Mouse (Mus musculus) kidney, adult 11 months (tissue): ENCODE data around the gene Itgb3.
A peak's percentile ranks its signal among the peaks of the same experiment; 100 is the strongest.
"Not testable (repeated sequence)": the region's sequence is repeated elsewhere in the genome, so short reads cannot be mapped to it uniquely, and the experiment has no call there.

ENCODE experiments used
- DNase-seq: peaks from one replicate; pipeline ENCODE4 v3.0.0; 2022

Itgb3 gene

GRCm38 (mm10) chr11:104607491-104608245 is at the start of gene Itgb3:
Gene Itgb3, plus strand, starts transcription at chr11:104608000.
- DNase-seq, result peak; percentile 30

GRCm38 (mm10) chr11:104558065-104558464 is 49.7 kb upstream of the Itgb3 start:
- no peak for DNase-seq

GRCm38 (mm10) chr11:104558651-104559403 is 49.0 kb upstream of the Itgb3 start:
- no peak for DNase-seq

GRCm38 (mm10) chr11:104560971-104561370 is 46.8 kb upstream of the Itgb3 start:
- no peak for DNase-seq

- DNase-seq, result no peak
Observed at GRCm38 (mm10) chr11:104563496-104563895, 44.3 kb upstream of the Itgb3 start.

GRCm38 (mm10) chr11:104565172-104565571 is 42.6 kb upstream of the Itgb3 start:
- no peak for DNase-seq

- DNase-seq, result no peak
Observed at GRCm38 (mm10) chr11:104566097-104566496, 41.7 kb upstream of the Itgb3 start.

GRCm38 (mm10) chr11:104566796-104567195 is 41.0 kb upstream of the Itgb3 start:
- no peak for DNase-seq

GRCm38 (mm10) chr11:104567736-104568135 is 40.1 kb upstream of the Itgb3 start:
- DNase-seq, result no peak

GRCm38 (mm10) chr11:104568326-104568725 is 39.5 kb upstream of the Itgb3 start:
- DNase-seq, result no peak

- not testable (repeated sequence) for DNase-seq
Observed at GRCm38 (mm10) chr11:104570515-104570914, 37.3 kb upstream of the Itgb3 start.

- not testable (repeated sequence) for DNase-seq
Observed at GRCm38 (mm10) chr11:104571373-104571772, 36.4 kb upstream of the Itgb3 start.

- no peak for DNase-seq
Observed at GRCm38 (mm10) chr11:104572091-104572490, 35.7 kb upstream of the Itgb3 start.

- no peak for DNase-seq
Observed at GRCm38 (mm10) chr11:104572566-104572965, 35.2 kb upstream of the Itgb3 start.

GRCm38 (mm10) chr11:104576772-104577612 is 30.8 kb upstream of the Itgb3 start:
- no peak for DNase-seq

- no peak for DNase-seq
Observed at GRCm38 (mm10) chr11:104578074-104578473, 29.7 kb upstream of the Itgb3 start.

GRCm38 (mm10) chr11:104579084-104579483 is 28.7 kb upstream of the Itgb3 start:
- DNase-seq, result no peak

- DNase-seq, result no peak
Observed at GRCm38 (mm10) chr11:104579575-104579974, 28.2 kb upstream of the Itgb3 start.

GRCm38 (mm10) chr11:104580091-104580490 is 27.7 kb upstream of the Itgb3 start:
- DNase-seq, result no peak

GRCm38 (mm10) chr11:104580606-104581005 is 27.2 kb upstream of the Itgb3 start:
- no peak for DNase-seq

- no peak for DNase-seq
Observed at GRCm38 (mm10) chr11:104581446-104582307, 26.1 kb upstream of the Itgb3 start.

- no peak for DNase-seq
Observed at GRCm38 (mm10) chr11:104582308-104582606, 25.5 kb upstream of the Itgb3 start.
